Mouse (Mus musculus): ENCODE measurements around the gene Kif27. TPM values are rescaled to one million over a fixed set of nuclear protein-coding genes. Genes with fewer than 3 reads are reported as not detected.

The Kif27 gene
- polyA plus RNA-seq, 1 experiment from 2014 or later, result 0.98 TPM

GRCm38 (mm10) chr13:58344505-58344904 is 14.4 kb downstream of the Kif27 start:
- 86% methylated on average over 9 of the region's 9 CpGs for WGBS
- no peaks in the 10 kb centered on the region for H3K4me1 ChIP-seq
- no peaks in the 10 kb centered on the region for H3K36me3 ChIP-seq
- H3K27ac ChIP-seq (replicated peaks), result no peak overlapping the region
- no peaks in the 10 kb centered on the region for H3K27me3 ChIP-seq (ENCODE audit: low read depth, poor library complexity, severe bottlenecking)
- no peak overlapping the region for H3K4me3 ChIP-seq
- DNase-seq (ENCODE audit: low spot score), result no peak
- no peaks in the 10 kb centered on the region for H3K9me3 ChIP-seq (replicated peaks)

GRCm38 (mm10) chr13:58337456-58337855 is 21.5 kb downstream of the Kif27 start:
- no peak overlapping the region for H3K27ac ChIP-seq (replicated peaks)
- WGBS, result 81% methylated on average over 12 of the region's 12 CpGs
- no peaks in the 10 kb centered on the region for H3K4me1 ChIP-seq
- no peak for DNase-seq (ENCODE audit: low spot score)
- H3K9me3 ChIP-seq (replicated peaks), result no peaks in the 10 kb centered on the region
- H3K4me3 ChIP-seq, result no peak overlapping the region
- H3K36me3 ChIP-seq, result no peaks in the 10 kb centered on the region
- H3K27me3 ChIP-seq (ENCODE audit: low read depth, poor library complexity, severe bottlenecking), result no peaks in the 10 kb centered on the region

GRCm38 (mm10) chr13:58334116-58334515 is 24.8 kb downstream of the Kif27 start:
- 96% methylated on average over 5 of the region's 5 CpGs for WGBS
- DNase-seq (ENCODE audit: low spot score), result no peak

GRCm38 (mm10) chr13:58317768-58318167 is 41.2 kb downstream of the Kif27 start:
- Histone ChIP-seq H3K4me3 (no peak overlapping the region), H3K27ac (replicated peaks) (no peak overlapping the region), H3K9me3 (replicated peaks) (no peaks in the 10 kb centered on the region), H3K4me1 (no peaks in the 10 kb centered on the region), H3K27me3 (ENCODE audit: low read depth, poor library complexity, severe bottlenecking) (no peaks in the 10 kb centered on the region), H3K36me3 (no peaks in the 10 kb centered on the region)
- no peak for DNase-seq (ENCODE audit: low spot score)
- 75% methylated on average over 2 of the region's 2 CpGs for whole genome bisulfite sequencing

More at GRCm38 (mm10) chr13:58334116-58334515, 24.8 kb downstream of the Kif27 start:
- no peaks in the 10 kb centered on the region for H3K36me3 ChIP-seq
- H3K27ac ChIP-seq (replicated peaks), result no peak overlapping the region
- H3K27me3 ChIP-seq (ENCODE audit: low read depth, poor library complexity, severe bottlenecking), result no peaks in the 10 kb centered on the region
- H3K4me3 ChIP-seq, result no peak overlapping the region
- H3K9me3 ChIP-seq (replicated peaks), result no peaks in the 10 kb centered on the region
- no peaks in the 10 kb centered on the region for H3K4me1 ChIP-seq

- no peak overlapping the region for H3K27ac ChIP-seq (replicated peaks)
- DNase-seq (ENCODE audit: low spot score), result no peak
- H3K4me1 ChIP-seq, result no peaks in the 10 kb centered on the region
- H3K36me3 ChIP-seq, result no peaks in the 10 kb centered on the region
- 63% methylated on average over 6 of the region's 6 CpGs for WGBS
- H3K9me3 ChIP-seq (replicated peaks), result no peaks in the 10 kb centered on the region
- H3K4me3 ChIP-seq, result no peak overlapping the region
- H3K27me3 ChIP-seq (ENCODE audit: low read depth, poor library complexity, severe bottlenecking), result no peaks in the 10 kb centered on the region
Measured at GRCm38 (mm10) chr13:58314991-58315390, 43.9 kb downstream of the Kif27 start.

GRCm38 (mm10) chr13:58313758-58314157 is 45.2 kb downstream of the Kif27 start:
- Histone ChIP-seq H3K9me3 (replicated peaks) (no peaks in the 10 kb centered on the region), H3K36me3 (no peaks in the 10 kb centered on the region), H3K27ac (replicated peaks) (no peak overlapping the region), H3K27me3 (ENCODE audit: low read depth, poor library complexity, severe bottlenecking) (no peaks in the 10 kb centered on the region), H3K4me1 (no peaks in the 10 kb centered on the region), H3K4me3 (no peak overlapping the region)
- 71% methylated on average over 3 of the region's 3 CpGs for WGBS
- DNase-seq (ENCODE audit: low spot score), result no peak

- no peak for DNase-seq (ENCODE audit: low spot score)
- WGBS, result 48% methylated on average over 3 of the region's 3 CpGs
- H3K27me3 ChIP-seq (ENCODE audit: low read depth, poor library complexity, severe bottlenecking), result no peaks in the 10 kb centered on the region
- no peaks in the 10 kb centered on the region for H3K36me3 ChIP-seq
- H3K4me1 ChIP-seq, result no peaks in the 10 kb centered on the region
- H3K27ac ChIP-seq (replicated peaks), result no peak overlapping the region
- no peaks in the 10 kb centered on the region for H3K9me3 ChIP-seq (replicated peaks)
- no peak overlapping the region for H3K4me3 ChIP-seq
Measured at GRCm38 (mm10) chr13:58311351-58311750, 47.6 kb downstream of the Kif27 start.

GRCm38 (mm10) chr13:58309499-58309898 is 49.4 kb downstream of the Kif27 start:
- WGBS, result 79% methylated on average over 8 of the region's 8 CpGs
- DNase-seq (ENCODE audit: low spot score), result no peak
- Histone ChIP-seq H3K36me3 (no peaks in the 10 kb centered on the region), H3K9me3 (replicated peaks) (no peaks in the 10 kb centered on the region), H3K27ac (replicated peaks) (no peak overlapping the region), H3K27me3 (ENCODE audit: low read depth, poor library complexity, severe bottlenecking) (no peaks in the 10 kb centered on the region), H3K4me3 (no peak overlapping the region), H3K4me1 (no peaks in the 10 kb centered on the region)

- no peaks in the 10 kb centered on the region for H3K9me3 ChIP-seq (replicated peaks)
- no peaks in the 10 kb centered on the region for H3K36me3 ChIP-seq
- no peak overlapping the region for H3K27ac ChIP-seq (replicated peaks)
- no peaks in the 10 kb centered on the region for H3K4me1 ChIP-seq
- no peak for DNase-seq (ENCODE audit: low spot score)
- H3K27me3 ChIP-seq (ENCODE audit: low read depth, poor library complexity, severe bottlenecking), result no peaks in the 10 kb centered on the region
- WGBS, result 94% methylated on average over 5 of the region's 5 CpGs
- no peak overlapping the region for H3K4me3 ChIP-seq
Measured at GRCm38 (mm10) chr13:58307453-58307852, 51.5 kb downstream of the Kif27 start.

GRCm38 (mm10) chr13:58305230-58305629 is 53.7 kb downstream of the Kif27 start:
- no peak overlapping the region for H3K27ac ChIP-seq (replicated peaks)
- no peaks in the 10 kb centered on the region for H3K27me3 ChIP-seq (ENCODE audit: low read depth, poor library complexity, severe bottlenecking)
- no peaks in the 10 kb centered on the region for H3K9me3 ChIP-seq (replicated peaks)
- no peak for DNase-seq (ENCODE audit: low spot score)
- no peaks in the 10 kb centered on the region for H3K4me1 ChIP-seq
- H3K36me3 ChIP-seq, result no peaks in the 10 kb centered on the region
- 86% methylated on average over 2 of the region's 2 CpGs for WGBS
- H3K4me3 ChIP-seq, result no peak overlapping the region

- 83% methylated on average over 9 of the region's 9 CpGs for WGBS
- H3K36me3 ChIP-seq, result no peaks in the 10 kb centered on the region
- DNase-seq (ENCODE audit: low spot score), result no peak
- H3K27ac ChIP-seq (replicated peaks), result no peak overlapping the region
- peaks cover 5% of the 10 kb centered on the region for H3K4me1 ChIP-seq
- H3K27me3 ChIP-seq (ENCODE audit: low read depth, poor library complexity, severe bottlenecking), result no peaks in the 10 kb centered on the region
- H3K4me3 ChIP-seq, result no peak overlapping the region
- H3K9me3 ChIP-seq (replicated peaks), result no peaks in the 10 kb centered on the region
Measured at GRCm38 (mm10) chr13:58302421-58303145, 56.3 kb downstream of the Kif27 start.

- H3K4me3 ChIP-seq, result no peak overlapping the region
- no peak overlapping the region for H3K27ac ChIP-seq (replicated peaks)
- no peaks in the 10 kb centered on the region for H3K27me3 ChIP-seq (ENCODE audit: low read depth, poor library complexity, severe bottlenecking)
- DNase-seq (ENCODE audit: low spot score), result no peak
- no peaks in the 10 kb centered on the region for H3K9me3 ChIP-seq (replicated peaks)
- peaks cover 7% of the 10 kb centered on the region for H3K4me1 ChIP-seq
- no peaks in the 10 kb centered on the region for H3K36me3 ChIP-seq
- 93% methylated on average over 6 of the region's 6 CpGs for WGBS
Measured at GRCm38 (mm10) chr13:58301961-58302360, 57.0 kb downstream of the Kif27 start.

GRCm38 (mm10) chr13:58298756-58299155 is 60.2 kb downstream of the Kif27 start:
- Histone ChIP-seq H3K36me3 (no peaks in the 10 kb centered on the region), H3K4me3 (no peak overlapping the region), H3K27me3 (ENCODE audit: low read depth, poor library complexity, severe bottlenecking) (no peaks in the 10 kb centered on the region), H3K9me3 (replicated peaks) (no peaks in the 10 kb centered on the region), H3K27ac (replicated peaks) (no peak overlapping the region), H3K4me1 (peaks cover 9% of the 10 kb centered on the region)
- WGBS, result 93% methylated on average over 3 of the region's 3 CpGs
- DNase-seq (ENCODE audit: low spot score), result no peak
